Mouse (Mus musculus) ES-Bruce4 (cell line): ENCODE measurements at regions not wholly inside any gene's neighbourhood (a gene's known extent, or its start where the extent isn't known, plus 50 kb on each side); places are given as distances from the start of the nearest gene placed in this dataset.

ENCODE experiments used
- H3K27ac ChIP-seq: 2 replicates; pipeline ENCODE4 v1.5.1; 2012; ENCODE audit warnings: low read length, inconsistent platforms; ENCODE audit not compliant: insufficient read depth
- H3K27me3 ChIP-seq: 2 replicates; pipeline ENCODE4 v1.6.1; 2012; ENCODE audit warnings: mild to moderate bottlenecking, low read length, inconsistent platforms; ENCODE audit not compliant: control insufficient read depth, poor library complexity, insufficient read depth, severe bottlenecking
- H3K36me3 ChIP-seq: 2 replicates; pipeline ENCODE4 v1.6.1; 2012; ENCODE audit warnings: inconsistent platforms, mild to moderate bottlenecking, low read length, moderate library complexity; ENCODE audit not compliant: control insufficient read depth, poor library complexity, insufficient read depth, severe bottlenecking
- H3K4me1 ChIP-seq: one replicate; pipeline ENCODE4 v1.8.1; 2011; ENCODE audit warnings: low read length; ENCODE audit not compliant: control insufficient read depth, insufficient read depth
- H3K4me3 ChIP-seq: 2 replicates; pipeline ENCODE4 v1.5.1; 2011; ENCODE audit warnings: low read depth, mild to moderate bottlenecking, low read length
- H3K9ac ChIP-seq: 2 replicates; pipeline ENCODE4 v1.6.1; 2012; ENCODE audit warnings: low read depth, mild to moderate bottlenecking, inconsistent platforms; ENCODE audit not compliant: poor library complexity, severe bottlenecking
- H3K9me3 ChIP-seq: replicated peaks from 2 replicates; pipeline ENCODE4 v1.6.1; 2012; ENCODE audit warnings: mild to moderate bottlenecking, low read length, inconsistent platforms; ENCODE audit not compliant: control insufficient read depth, poor library complexity, insufficient read depth, severe bottlenecking
- CTCF ChIP-seq: IDR thresholded peaks from one replicate; pipeline ENCODE4 v1.8.1; 2011; ENCODE audit warnings: low read depth, low read length
- EP300 ChIP-seq: IDR thresholded peaks from 2 replicates; pipeline ENCODE4 v1.6.1; 2011; ENCODE audit warnings: low read depth, low read length; ENCODE audit not compliant: insufficient read depth
- POLR2A ChIP-seq: IDR thresholded peaks from one replicate; pipeline ENCODE4 v1.8.1; 2011; ENCODE audit warnings: low read length; ENCODE audit not compliant: insufficient read depth

DNA sequence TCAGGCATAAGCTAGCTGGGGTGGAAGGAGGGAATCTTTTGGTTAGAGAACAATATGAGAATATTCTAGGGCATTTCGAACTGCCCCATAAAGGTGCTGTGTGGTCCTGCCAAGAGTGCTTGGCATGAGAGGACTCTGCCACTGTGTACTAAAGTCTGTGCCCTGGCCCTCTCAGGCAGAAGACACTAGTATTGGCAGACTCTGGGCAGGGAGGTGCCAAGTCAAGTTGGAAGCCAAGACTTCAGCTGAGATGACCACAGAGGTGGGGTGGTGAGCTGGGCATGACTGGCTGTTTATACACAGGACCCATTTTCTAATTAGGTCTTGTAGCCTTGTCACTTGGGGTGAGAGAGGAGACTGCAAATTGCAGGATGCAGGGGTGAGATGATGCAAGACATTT is 104.4 kb upstream of the Glra1 start:
- no peak overlapping the region for H3K27ac ChIP-seq
- H3K4me1 ChIP-seq: no peaks in the 10 kb centered on the region
- H3K9ac ChIP-seq: no peak overlapping the region
- H3K27me3 ChIP-seq: no peaks in the 10 kb centered on the region
- no peak for TF ChIP-seq CTCF
- no peak for TF ChIP-seq EP300
- no peak for TF ChIP-seq POLR2A
- no peaks in the 10 kb centered on the region for H3K9me3 ChIP-seq
- no peaks in the 10 kb centered on the region for H3K36me3 ChIP-seq
- H3K4me3 ChIP-seq: no peak overlapping the region

DNA sequence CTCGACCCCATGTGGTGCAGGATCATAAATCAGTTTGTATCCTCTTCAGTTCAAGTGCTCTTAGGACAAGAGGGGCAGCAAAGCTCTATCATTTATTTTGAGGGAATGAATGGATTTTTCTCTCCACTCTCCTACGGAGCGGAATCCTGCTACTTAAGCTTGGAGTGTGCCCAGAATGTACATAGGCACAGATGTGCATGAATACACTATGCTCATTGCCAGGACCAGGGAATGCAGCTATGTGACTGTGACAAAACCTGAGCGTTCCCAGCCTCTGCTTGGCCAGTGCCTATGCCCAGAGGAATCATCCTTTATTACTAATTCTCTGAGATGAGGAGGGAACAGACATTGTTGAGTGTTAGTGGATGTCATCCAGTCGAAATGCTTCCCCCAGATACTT is 99.5 kb upstream of the Glra1 start:
- Histone ChIP-seq H3K36me3 (no peaks in the 10 kb centered on the region), H3K9ac (no peak overlapping the region), H3K27ac (no peak overlapping the region), H3K9me3 (no peaks in the 10 kb centered on the region), H3K4me3 (no peak overlapping the region), H3K4me1 (no peaks in the 10 kb centered on the region), H3K27me3 (no peaks in the 10 kb centered on the region)
- no peak for TF ChIP-seq EP300
- TF ChIP-seq POLR2A: no peak
- TF ChIP-seq CTCF: no peak

- H3K4me3 ChIP-seq: no peak overlapping the region
- H3K27me3 ChIP-seq: no peaks in the 10 kb centered on the region
- no peaks in the 10 kb centered on the region for H3K9me3 ChIP-seq
- H3K27ac ChIP-seq: no peak overlapping the region
- no peak for TF ChIP-seq CTCF
- TF ChIP-seq POLR2A: no peak
- no peak for TF ChIP-seq EP300
- no peaks in the 10 kb centered on the region for H3K4me1 ChIP-seq
- H3K9ac ChIP-seq: no peak overlapping the region
- no peaks in the 10 kb centered on the region for H3K36me3 ChIP-seq
These were observed 93.9 kb upstream of the Glra1 start for GRCm38 (mm10) chr11:55701921-55702320.

DNA sequence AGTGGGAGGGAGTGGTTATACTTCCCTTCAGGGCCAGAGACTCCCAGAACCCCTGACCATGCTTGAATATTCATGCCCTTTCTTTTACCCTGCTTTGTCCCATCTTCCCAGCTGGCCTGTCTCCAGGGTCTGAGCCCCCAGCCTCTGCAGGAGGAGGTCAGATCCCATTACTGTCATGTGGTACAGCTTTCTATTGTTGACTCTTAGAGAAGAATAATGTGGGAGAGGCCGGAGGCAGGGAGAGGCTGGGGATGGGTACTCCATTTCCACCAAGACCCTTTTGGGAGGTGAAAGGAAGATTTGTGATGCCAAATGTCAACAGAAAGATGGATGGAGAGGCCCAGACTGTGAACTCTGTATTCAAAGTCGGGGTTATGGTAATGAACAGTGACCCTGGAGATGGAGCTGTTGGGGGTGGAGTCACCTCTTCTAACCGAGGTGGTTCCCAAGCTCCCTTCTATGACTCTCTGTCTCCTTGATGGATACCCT is 77.1 kb upstream of the Glra1 start:
- H3K4me3 ChIP-seq: no peak overlapping the region
- H3K9ac ChIP-seq: no peak overlapping the region
- no peaks in the 10 kb centered on the region for H3K36me3 ChIP-seq
- TF ChIP-seq CTCF (no peak), EP300 (peak; percentile 62; the same call in 1 of the 2 replicates)
- no peaks in the 10 kb centered on the region for H3K4me1 ChIP-seq
- no peaks in the 10 kb centered on the region for H3K9me3 ChIP-seq
- no peak overlapping the region for H3K27ac ChIP-seq
- H3K27me3 ChIP-seq: no peaks in the 10 kb centered on the region

- Histone ChIP-seq H3K27ac (no peak overlapping the region), H3K9me3 (no peaks in the 10 kb centered on the region), H3K4me3 (no peak overlapping the region), H3K9ac (no peak overlapping the region), H3K4me1 (no peaks in the 10 kb centered on the region), H3K36me3 (no peaks in the 10 kb centered on the region), H3K27me3 (no peaks in the 10 kb centered on the region)
- TF ChIP-seq EP300: no peak
- TF ChIP-seq CTCF: no peak
- TF ChIP-seq POLR2A: no peak
These were observed 74.5 kb upstream of the Glra1 start for GRCm38 (mm10) chr11:55682351-55682961.

- TF ChIP-seq CTCF (no peak), POLR2A (no peak), EP300 (no peak)
- no peak overlapping the region for H3K4me3 ChIP-seq
- H3K27me3 ChIP-seq: no peaks in the 10 kb centered on the region
- no peak overlapping the region for H3K9ac ChIP-seq
- H3K9me3 ChIP-seq: no peaks in the 10 kb centered on the region
- no peak overlapping the region for H3K27ac ChIP-seq
- H3K4me1 ChIP-seq: no peaks in the 10 kb centered on the region
- no peaks in the 10 kb centered on the region for H3K36me3 ChIP-seq
These were observed 73.4 kb upstream of the Glra1 start for GRCm38 (mm10) chr11:55681226-55681980.
